Mouse (Mus musculus): Measurements from ENCODE around the gene Olfr1106.

Gene Olfr1106

DNA sequence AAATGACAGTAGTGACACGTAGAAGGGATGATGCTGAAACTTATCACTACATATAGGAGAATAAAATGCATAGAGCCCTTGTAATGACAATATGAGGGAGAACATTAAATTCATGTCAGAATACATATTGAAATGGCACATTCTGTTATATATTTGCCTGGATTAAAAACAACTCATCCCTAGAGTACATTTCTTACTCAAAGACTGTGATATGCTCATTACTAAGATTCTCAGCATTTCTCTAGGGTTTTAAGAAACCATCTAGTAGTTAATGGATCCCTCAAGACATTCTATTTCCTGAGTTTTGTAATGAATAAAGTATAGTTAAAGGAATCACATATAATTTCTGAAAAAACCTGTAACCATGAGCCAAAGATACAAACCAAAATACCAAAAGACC lies at the start of gene Olfr1106:
Olfr1106 (minus strand) TSS at position 101 of the 400 bp plus-strand sequence.
- DNase-seq (ENCODE audit: low spot score in 2 of 2) = no peak

DNA sequence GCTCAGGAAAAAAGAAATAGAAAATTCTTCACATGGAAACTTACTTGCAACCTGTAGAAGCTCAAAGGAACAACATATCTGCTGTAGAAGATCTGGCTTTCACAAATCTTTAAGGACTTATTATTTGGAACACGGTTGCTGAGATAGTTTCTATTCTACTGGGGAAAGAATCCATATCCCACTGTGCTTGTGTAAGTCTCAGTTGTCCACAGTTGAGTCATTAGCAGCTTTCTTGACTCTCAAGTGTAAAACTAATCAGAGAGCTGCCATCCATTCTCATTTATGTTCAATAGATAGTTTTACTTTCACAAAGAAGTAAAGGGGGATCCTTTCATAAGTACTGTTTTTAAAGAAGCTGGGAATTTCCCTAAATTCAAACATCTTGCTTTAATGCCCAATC lies 43.8 kb upstream of the Olfr1106 start, which contains the start of gene Olfr1109:
Olfr1109 (minus strand) TSS at position 101 of the 400 bp plus-strand sequence.
- no peak for DNase-seq (ENCODE audit: low spot score in 2 of 2)

DNA sequence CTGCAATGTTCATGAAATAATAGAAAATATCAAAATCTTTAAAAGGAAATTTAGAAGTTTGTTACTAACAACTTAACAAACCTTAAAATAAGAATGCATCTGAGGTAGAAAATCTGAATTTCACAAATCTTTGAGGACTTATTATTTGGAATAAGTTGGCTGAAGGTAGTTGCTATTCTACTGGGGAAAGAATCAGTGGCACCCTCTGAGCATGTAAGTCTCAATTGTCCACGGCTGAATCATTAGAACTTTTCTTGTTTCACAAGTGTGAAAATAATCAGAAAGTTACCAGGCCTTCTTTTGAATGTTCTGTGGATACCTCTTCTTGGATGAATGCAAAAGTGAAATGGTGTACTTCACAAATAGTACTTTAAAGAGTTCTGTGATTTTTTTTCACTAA lies 23.6 kb upstream of the Olfr1106 start, which contains the start of gene Olfr1107:
Olfr1107 (minus strand) TSS at position 101 of the 400 bp plus-strand sequence.
- no peak for DNase-seq (ENCODE audit: low spot score in 2 of 2)

DNA sequence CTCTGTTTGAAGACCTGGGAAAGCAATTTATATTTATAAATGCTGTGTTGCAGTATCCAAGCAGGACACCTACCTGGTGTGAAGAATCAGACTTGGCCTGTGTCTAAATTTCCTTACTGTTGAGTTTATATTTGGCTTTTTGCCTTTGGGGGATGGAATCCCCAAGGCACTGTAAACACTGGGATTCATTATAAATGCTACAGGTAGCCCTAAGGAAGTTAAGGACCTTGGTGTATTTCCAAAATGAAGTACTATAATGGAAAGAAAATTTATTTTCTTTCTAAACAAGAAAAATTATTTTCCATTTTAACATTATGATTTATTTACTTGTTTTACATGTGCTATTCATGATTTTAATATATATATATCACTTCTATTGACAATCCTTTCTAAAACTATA lies 15.6 kb downstream of the Olfr1106 start, which contains the start of gene Olfr1105:
Olfr1105 (minus strand) TSS at position 101 of the 400 bp plus-strand sequence.
- no peak for DNase-seq (ENCODE audit: low spot score in 2 of 2)

DNA sequence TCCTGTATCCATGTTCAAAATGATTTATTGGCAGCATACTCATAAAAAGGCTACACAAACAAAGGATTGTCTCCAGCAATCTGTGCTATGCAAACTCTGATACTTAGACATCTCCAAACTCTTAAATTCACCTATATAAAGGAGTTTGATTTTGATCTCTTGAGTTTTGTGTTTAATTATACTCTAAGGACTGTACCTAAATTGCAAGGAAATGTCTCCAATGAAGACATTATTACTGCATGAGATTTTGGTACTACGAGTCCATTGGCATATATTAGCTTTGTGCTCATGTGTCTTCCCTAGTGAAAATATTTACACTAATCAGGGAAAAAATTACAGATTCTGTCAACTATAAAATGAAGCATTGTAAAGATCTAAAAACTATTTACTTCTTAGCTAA lies 25.1 kb downstream of the Olfr1106 start, which contains the start of gene Olfr1104:
Olfr1104 (minus strand) TSS at position 101 of the 400 bp plus-strand sequence.
- no peak for DNase-seq (ENCODE audit: low spot score in 2 of 2)

DNA sequence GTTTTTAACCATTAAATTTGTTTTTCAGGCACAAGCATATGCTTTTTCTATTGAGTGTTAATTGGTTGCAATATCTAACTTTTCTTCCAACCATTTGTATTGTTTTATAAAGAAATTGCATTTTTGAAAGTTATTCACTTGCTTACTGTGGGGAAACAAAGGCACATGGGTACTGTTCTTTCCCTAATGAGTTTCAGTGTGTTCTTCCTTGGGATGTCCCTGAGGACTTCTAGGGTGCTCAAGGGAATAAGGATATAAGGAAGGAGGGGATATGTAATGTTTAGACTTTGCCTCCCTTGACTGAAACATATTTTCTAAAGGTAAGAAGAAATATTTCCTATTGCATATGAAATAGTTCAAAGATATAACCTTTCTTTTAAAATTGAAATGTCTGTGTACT lies 54.0 kb downstream of the Olfr1106 start, which contains the start of gene Olfr1102:
Olfr1102 (plus strand) TSS at position 301 of the 400 bp plus-strand sequence.
- DNase-seq (ENCODE audit: low spot score in 2 of 2) = no peak

All from frontal cortex, postnatal 25 days (tissue).